Mouse (Mus musculus): ENCODE results near the gene Ube2c.

- TF ChIP-seq CTCF (IDR thresholded peaks at IDR 0.05; ENCODE audit: low read depth): no peak
- no peak for TF ChIP-seq EP300 (IDR thresholded peaks at IDR 0.05; ENCODE audit: low read depth)
These were observed 34.9 kb upstream of the Ube2c start for GRCm38 (mm10) chr2:164734839-164735238.

Data from liver, embryonic 14.5 days (tissue).